17 mouse cellular contexts compared by ENCODE assay signal in genomic region chr13:104635965-104636462, GRCm38 (mm10).
A peak's percentile ranks its signal among the peaks of the same experiment; 100 is the strongest.
DNase-seq lines count a peak whose midpoint lies in the region; ATAC-seq and TF ChIP-seq lines count a peak whose summit lies in the region.
"Had no signal": no experiment of that assay in that cellular context is flagged by ENCODE, and none has a peak within 500 bp of the region (broad histone marks: within the 10 kb centered on the region; RNA-seq: fewer than 3 reads in every experiment).

No protein-coding gene starts in this region.

- peak; percentile 65 for ATAC-seq in heart, embryonic 16.5 days (replicated peaks; ENCODE audit: extremely low read depth, insufficient read depth, low FRiP score)
- peak; percentile 24; the same call in 1 of the 2 replicates for ATAC-seq in liver, embryonic 14.5 days (ENCODE audit: insufficient read depth)
- ATAC-seq: forebrain, embryonic 16.5 days; hindbrain, embryonic 16.5 days; midbrain, embryonic 13.5 days; Patski had no signal

- H3K9me3 ChIP-seq in heart, embryonic 16.5 days (replicated peaks; ENCODE audit: control insufficient read depth, low read length) = no peaks in the 10 kb centered on the region
- no peaks in the 10 kb centered on the region for H3K9me3 ChIP-seq in liver, embryonic 14.5 days (ENCODE audit: control insufficient read depth, low read length)
- H3K9me3 ChIP-seq: midbrain, embryonic 13.5 days; neural tube, embryonic 13.5 days had no signal

- H3K27ac ChIP-seq in liver, adult 2 months (replicated peaks; ENCODE audit: insufficient read depth, low read depth, low read length) = peak overlapping the region; percentile 64
- H3K27ac ChIP-seq in heart, embryonic 16.5 days (ENCODE audit: low read length) = peak overlapping the region; percentile 91
- peak overlapping the region; percentile 88 for H3K27ac ChIP-seq in kidney, adult 2 months (ENCODE audit: insufficient read depth, low read depth, low read length)
- H3K27ac ChIP-seq in liver, embryonic 14.5 days = no peak overlapping the region
- H3K27ac ChIP-seq: midbrain, embryonic 13.5 days; neural tube, embryonic 13.5 days had no signal

- H3K4me2 ChIP-seq in heart, embryonic 16.5 days (ENCODE audit: low read depth, low read length) = peak overlapping the region; percentile 40; the same call in 1 of the 2 replicates
- H3K4me2 ChIP-seq in liver, embryonic 14.5 days (ENCODE audit: low read depth) = no peak overlapping the region
- H3K4me2 ChIP-seq: midbrain, embryonic 13.5 days; neural tube, embryonic 13.5 days had no signal

- TF ChIP-seq CTCF in liver, adult 2 months (IDR thresholded peaks at IDR 0.05; ENCODE audit: low read depth, low read length) = no peak
- TF ChIP-seq CTCF in kidney, adult 2 months (conservative IDR thresholded peaks at IDR 0.05; ENCODE audit: insufficient read depth, insufficient read length, low read depth, low read length) = 0 out of 2 replicates have a peak, but pooled peaks have one; percentile 9
- no peak for TF ChIP-seq CTCF in liver, embryonic 14.5 days (IDR thresholded peaks at IDR 0.05; ENCODE audit: low read depth)

- no peak overlapping the region for H3K4me3 ChIP-seq in liver, adult 2 months (ENCODE audit: insufficient read depth, low read depth, low read length)
- H3K4me3 ChIP-seq in heart, embryonic 16.5 days (ENCODE audit: low read length) = no peak overlapping the region
- no peak overlapping the region for H3K4me3 ChIP-seq in kidney, adult 2 months (ENCODE audit: insufficient read depth, low read depth, low read length)
- H3K4me3 ChIP-seq in liver, embryonic 14.5 days (ENCODE audit: insufficient read depth in 1 of 2, low read depth in 2 of 2, low read length in 2 of 2) = no peak overlapping the region
- H3K4me3 ChIP-seq: midbrain, embryonic 13.5 days; neural tube, embryonic 13.5 days had no signal

- TF ChIP-seq POLR2A in liver, adult 2 months (IDR thresholded peaks at IDR 0.05; ENCODE audit: extremely low read depth, insufficient read depth, low read length) = no peak
- no peak for TF ChIP-seq POLR2A in kidney, adult 2 months (IDR thresholded peaks at IDR 0.05; ENCODE audit: low read depth, low read length)

- no peaks in the 10 kb centered on the region for H3K27me3 ChIP-seq in liver, adult 2 months (ENCODE audit: control insufficient read depth, insufficient read depth, low read length)
- H3K27me3 ChIP-seq in heart, embryonic 16.5 days (ENCODE audit: control insufficient read depth, insufficient read depth, low read length) = no peaks in the 10 kb centered on the region
- no peaks in the 10 kb centered on the region for H3K27me3 ChIP-seq in kidney, adult 2 months (replicated peaks; ENCODE audit: control insufficient read depth, insufficient read depth, low read length)
- no peaks in the 10 kb centered on the region for H3K27me3 ChIP-seq in liver, embryonic 14.5 days (ENCODE audit: control insufficient read depth, insufficient read depth, low read length)
- H3K27me3 ChIP-seq: CH12.LX; midbrain, embryonic 13.5 days; neural tube, embryonic 13.5 days; Patski had no signal

- H3K4me1 ChIP-seq in liver, adult 2 months (ENCODE audit: control insufficient read depth, insufficient read depth, low read length) = peaks cover 8% of the 10 kb centered on the region; the same call in 1 of the 2 replicates
- H3K4me1 ChIP-seq in heart, embryonic 16.5 days (ENCODE audit: control insufficient read depth, insufficient read depth, low read length) = peaks cover 42% of the 10 kb centered on the region
- H3K4me1 ChIP-seq in kidney, adult 2 months (ENCODE audit: control insufficient read depth, insufficient read depth, low read length) = peaks cover 31% of the 10 kb centered on the region
- H3K4me1 ChIP-seq in liver, embryonic 14.5 days (replicated peaks; ENCODE audit: control insufficient read depth in 2 of 2, insufficient read depth in 2 of 2, low read length in 1 of 2) = peaks cover 0 to 4% of the 10 kb centered on the region in 2 experiments; a peak in 1 of 4 replicates
- H3K4me1 ChIP-seq: midbrain, embryonic 13.5 days; neural tube, embryonic 13.5 days had no signal

- peak; percentile 98 for DNase-seq in liver, adult 2 months (ENCODE audit: extremely low read depth, low read depth, low spot score)
- DNase-seq in liver = no peak
- peak; percentile 92 for DNase-seq in kidney, adult 2 months
- DNase-seq in liver, embryonic 14.5 days (ENCODE audit: low read depth in 3 of 3, low spot score in 3 of 3) = no peak
- DNase-seq in frontal cortex, adult 2 months (ENCODE audit: extremely low spot score in 1 of 2, low spot score in 1 of 2) = no peak
- no peak for DNase-seq in layer of hippocampus, postnatal 10 days (ENCODE audit: low spot score in 2 of 2)
- DNase-seq: adrenal gland, adult 8-10 months; cerebellum, postnatal 25 days; layer of hippocampus, postnatal 36 days; thymus, postnatal 4 days had no signal

- no peak for TF ChIP-seq EP300 in liver, embryonic 14.5 days (IDR thresholded peaks at IDR 0.05; ENCODE audit: low read depth)

- H3K9ac ChIP-seq in liver, adult 2 months (ENCODE audit: low read depth, low read length) = no peak overlapping the region
- H3K9ac ChIP-seq in heart, embryonic 16.5 days (ENCODE audit: low read length) = peak overlapping the region; percentile 33
- no peak overlapping the region for H3K9ac ChIP-seq in liver, embryonic 14.5 days (replicated peaks)
- H3K9ac ChIP-seq: midbrain, embryonic 13.5 days; neural tube, embryonic 13.5 days had no signal

- no peaks in the 10 kb centered on the region for H3K36me3 ChIP-seq in liver, adult 2 months (ENCODE audit: control insufficient read depth, insufficient read depth, low read length)
- H3K36me3 ChIP-seq in heart, embryonic 16.5 days (ENCODE audit: control insufficient read depth, insufficient read depth) = no peaks in the 10 kb centered on the region
- no peaks in the 10 kb centered on the region for H3K36me3 ChIP-seq in kidney, adult 2 months (ENCODE audit: control insufficient read depth, insufficient read depth, low read length)
- no peaks in the 10 kb centered on the region for H3K36me3 ChIP-seq in liver, embryonic 14.5 days (replicated peaks; ENCODE audit: control insufficient read depth, insufficient read depth, low read depth)
- H3K36me3 ChIP-seq: neural tube, embryonic 13.5 days had no signal

- WGBS in liver, adult 2 months = 14% methylated on average over 6 of the region's 6 CpGs
- 33% methylated on average over 6 of the region's 6 CpGs for WGBS in heart, embryonic 16.5 days
- 46% methylated on average over 6 of the region's 6 CpGs for WGBS in kidney, adult 2 months
- WGBS in liver, embryonic 14.5 days (ENCODE audit: insufficient replicate concordance) = 60% methylated on average over 6 of the region's 6 CpGs

- no peaks in the 10 kb centered on the region for H3K79me2 ChIP-seq in liver, adult 2 months (ENCODE audit: control insufficient read depth, insufficient read depth, low read length)

Comparison
In these comparisons a context has a peak if more than half of its experiments do, and no peak if none do; other contexts are left out.
1. DNase-seq: peak in liver, adult 2 months (single experiment) and kidney, adult 2 months (single experiment); none in liver (single experiment), liver, embryonic 14.5 days (0 of 3), frontal cortex, adult 2 months (0 of 2) and layer of hippocampus, postnatal 10 days (0 of 2).